Mouse (Mus musculus): ENCODE data around the gene Lrrc8e. TPM values are rescaled to one million over a fixed set of nuclear protein-coding genes. Genes with fewer than 3 reads are reported as not detected.

Lrrc8e gene
- total RNA-seq, 1 experiment from 2014 or later, result not detected

- peak; percentile 76 to 81 for ATAC-seq (replicated peaks in 1 of 2; ENCODE audit: insufficient read depth in 1 of 2, low FRiP score in 2 of 2, low TSS enrichment in 1 of 2, low read depth in 1 of 2, poor library complexity in 2 of 2, severe bottlenecking in 2 of 2)
Measured at GRCm38 (mm10) chr8:4214006-4214980, 12.3 kb upstream of the Lrrc8e start.

GRCm38 (mm10) chr8:4216296-4216695, 10.3 kb upstream of the Lrrc8e start:
- no peak for ATAC-seq (replicated peaks in 1 of 2; ENCODE audit: insufficient read depth in 1 of 2, low FRiP score in 2 of 2, low TSS enrichment in 1 of 2, low read depth in 1 of 2, poor library complexity in 2 of 2, severe bottlenecking in 2 of 2)

- ATAC-seq (replicated peaks in 1 of 2; ENCODE audit: insufficient read depth in 1 of 2, low FRiP score in 2 of 2, low TSS enrichment in 1 of 2, low read depth in 1 of 2, poor library complexity in 2 of 2, severe bottlenecking in 2 of 2), result no peak
Measured at GRCm38 (mm10) chr8:4216791-4217621, 9.6 kb upstream of the Lrrc8e start, which contains the start of gene Prr36. Gene Prr36, minus strand, starts transcription at chr8:4217459.

GRCm38 (mm10) chr8:4219617-4220016, 7.0 kb upstream of the Lrrc8e start:
- ATAC-seq (replicated peaks in 1 of 2; ENCODE audit: insufficient read depth in 1 of 2, low FRiP score in 2 of 2, low TSS enrichment in 1 of 2, low read depth in 1 of 2, poor library complexity in 2 of 2, severe bottlenecking in 2 of 2), result no peak

GRCm38 (mm10) chr8:4222059-4222458, 4.6 kb upstream of the Lrrc8e start:
- ATAC-seq (replicated peaks in 1 of 2; ENCODE audit: insufficient read depth in 1 of 2, low FRiP score in 2 of 2, low TSS enrichment in 1 of 2, low read depth in 1 of 2, poor library complexity in 2 of 2, severe bottlenecking in 2 of 2), result no peak

GRCm38 (mm10) chr8:4226323-4226722, 304 bp upstream of the Lrrc8e start:
- ATAC-seq (replicated peaks in 1 of 2; ENCODE audit: insufficient read depth in 1 of 2, low FRiP score in 2 of 2, low TSS enrichment in 1 of 2, low read depth in 1 of 2, poor library complexity in 2 of 2, severe bottlenecking in 2 of 2), result peak; percentile 27 to 42; a peak in 1 of 4 replicates

GRCm38 (mm10) chr8:4227919-4228318, 1.3 kb downstream of the Lrrc8e start:
- no peak for ATAC-seq (replicated peaks in 1 of 2; ENCODE audit: insufficient read depth in 1 of 2, low FRiP score in 2 of 2, low TSS enrichment in 1 of 2, low read depth in 1 of 2, poor library complexity in 2 of 2, severe bottlenecking in 2 of 2)

GRCm38 (mm10) chr8:4229784-4230183, 3.2 kb downstream of the Lrrc8e start:
- no peak for ATAC-seq (replicated peaks in 1 of 2; ENCODE audit: insufficient read depth in 1 of 2, low FRiP score in 2 of 2, low TSS enrichment in 1 of 2, low read depth in 1 of 2, poor library complexity in 2 of 2, severe bottlenecking in 2 of 2)

- no peak for ATAC-seq (replicated peaks in 1 of 2; ENCODE audit: insufficient read depth in 1 of 2, low FRiP score in 2 of 2, low TSS enrichment in 1 of 2, low read depth in 1 of 2, poor library complexity in 2 of 2, severe bottlenecking in 2 of 2)
Measured at GRCm38 (mm10) chr8:4230612-4231351, 4.2 kb downstream of the Lrrc8e start.

GRCm38 (mm10) chr8:4237814-4238433, 11.3 kb downstream of the Lrrc8e start:
- ATAC-seq (replicated peaks in 1 of 2; ENCODE audit: insufficient read depth in 1 of 2, low FRiP score in 2 of 2, low TSS enrichment in 1 of 2, low read depth in 1 of 2, poor library complexity in 2 of 2, severe bottlenecking in 2 of 2), result peak in 1 of 2 experiments; percentile 0; a peak in 1 of 4 replicates

- peak; percentile 92 to 94 for ATAC-seq (replicated peaks in 1 of 2; ENCODE audit: insufficient read depth in 1 of 2, low FRiP score in 2 of 2, low TSS enrichment in 1 of 2, low read depth in 1 of 2, poor library complexity in 2 of 2, severe bottlenecking in 2 of 2)
Measured at GRCm38 (mm10) chr8:4238434-4239192, 12.0 kb downstream of the Lrrc8e start, which contains the start of the genes Map2k7 and Gm49320. Gene Map2k7, plus strand, starts transcription at chr8:4238740. Gene Gm49320, plus strand, starts transcription at chr8:4238865.

GRCm38 (mm10) chr8:4239193-4239890, 12.7 kb downstream of the Lrrc8e start:
- peak in 1 of 2 experiments; percentile 8; a peak in 1 of 4 replicates for ATAC-seq (replicated peaks in 1 of 2; ENCODE audit: insufficient read depth in 1 of 2, low FRiP score in 2 of 2, low TSS enrichment in 1 of 2, low read depth in 1 of 2, poor library complexity in 2 of 2, severe bottlenecking in 2 of 2)

- ATAC-seq (replicated peaks in 1 of 2; ENCODE audit: insufficient read depth in 1 of 2, low FRiP score in 2 of 2, low TSS enrichment in 1 of 2, low read depth in 1 of 2, poor library complexity in 2 of 2, severe bottlenecking in 2 of 2), result no peak
Measured at GRCm38 (mm10) chr8:4245061-4245460, 18.4 kb downstream of the Lrrc8e start.

GRCm38 (mm10) chr8:4245737-4246136, 19.1 kb downstream of the Lrrc8e start:
- no peak for ATAC-seq (replicated peaks in 1 of 2; ENCODE audit: insufficient read depth in 1 of 2, low FRiP score in 2 of 2, low TSS enrichment in 1 of 2, low read depth in 1 of 2, poor library complexity in 2 of 2, severe bottlenecking in 2 of 2)

- ATAC-seq (replicated peaks in 1 of 2; ENCODE audit: insufficient read depth in 1 of 2, low FRiP score in 2 of 2, low TSS enrichment in 1 of 2, low read depth in 1 of 2, poor library complexity in 2 of 2, severe bottlenecking in 2 of 2), result no peak
Measured at GRCm38 (mm10) chr8:4247241-4247640, 20.6 kb downstream of the Lrrc8e start.

Measured in hematopoietic stem cell, adult 5-6 weeks (primary cell).